Mouse (Mus musculus): Measurements from ENCODE around the gene Sbf2. TPM values are rescaled to one million over a fixed set of nuclear protein-coding genes. Genes with fewer than 3 reads are reported as not detected.
A peak's percentile ranks its signal among the peaks of the same experiment; 100 is the strongest.

Sbf2 gene
- polyA plus RNA-seq, 1 experiment from 2014 or later = 34.8 TPM

DNA sequence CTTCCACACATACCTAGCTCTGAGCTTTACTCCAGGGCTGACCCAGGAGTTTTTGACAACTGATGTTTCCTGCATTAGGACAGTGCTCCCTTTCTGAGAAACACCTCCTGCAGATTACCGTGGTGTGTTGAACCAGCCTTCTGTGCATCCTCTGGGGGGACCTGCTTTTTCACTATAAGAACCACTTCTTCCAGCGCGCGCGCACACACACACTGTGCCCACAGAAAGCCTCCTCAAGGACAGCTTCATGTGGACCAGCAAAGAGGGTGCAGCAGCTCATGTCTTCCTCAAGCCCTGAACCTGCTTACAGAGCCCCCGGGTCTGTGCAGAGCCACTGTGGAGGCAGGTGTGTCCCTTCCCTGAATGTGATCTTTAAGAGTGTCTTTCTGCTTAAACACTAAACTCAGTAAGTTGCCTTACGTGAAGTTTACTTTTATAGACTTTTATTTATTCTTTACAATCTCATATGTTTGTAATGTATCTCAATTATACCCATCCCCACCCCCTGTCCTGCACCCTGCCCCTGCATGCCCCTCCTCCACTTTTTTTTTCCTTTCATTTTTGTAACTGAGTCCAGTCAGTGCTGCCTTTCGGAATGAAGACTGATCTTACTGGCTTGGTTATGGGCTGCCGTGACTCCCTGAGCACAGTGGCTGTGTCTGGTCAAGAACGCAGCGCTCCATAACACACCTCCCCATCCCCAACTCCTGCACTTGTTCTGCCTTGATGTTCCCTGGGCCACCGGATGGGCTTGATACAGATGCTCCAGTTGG, 329.5 kb downstream of the Sbf2 start:
- 91% methylated on average over 12 of the region's 12 CpGs for WGBS

GRCm38 (mm10) chr7:110283484-110284275, 331.0 kb downstream of the Sbf2 start:
- H3K4me1 ChIP-seq (replicated peaks) = peaks cover 12% of the 10 kb centered on the region
- no peak overlapping the region for H3K4me3 ChIP-seq
- H3K27me3 ChIP-seq (ENCODE audit: insufficient read depth, poor library complexity, severe bottlenecking) = no peaks in the 10 kb centered on the region
- no peak for DNase-seq (ENCODE audit: low spot score)
- H3K9me3 ChIP-seq = no peaks in the 10 kb centered on the region
- WGBS = 92% methylated on average over 6 of the region's 6 CpGs
- H3K36me3 ChIP-seq = peaks cover 38% of the 10 kb centered on the region
- no peak overlapping the region for H3K27ac ChIP-seq

More for the DNA sequence above, 329.5 kb downstream of the Sbf2 start:
- Histone ChIP-seq H3K4me3 (no peak overlapping the region), H3K27ac (no peak overlapping the region), H3K4me1 (replicated peaks) (peaks cover 15% of the 10 kb centered on the region), H3K27me3 (ENCODE audit: insufficient read depth, poor library complexity, severe bottlenecking) (no peaks in the 10 kb centered on the region), H3K9me3 (no peaks in the 10 kb centered on the region), H3K36me3 (peaks cover 23% of the 10 kb centered on the region)
- DNase-seq (ENCODE audit: low spot score) = no peak

GRCm38 (mm10) chr7:110282797-110283196, 331.9 kb downstream of the Sbf2 start:
- peaks cover 43% of the 10 kb centered on the region for H3K36me3 ChIP-seq
- DNase-seq (ENCODE audit: low spot score) = no peak
- no peak overlapping the region for H3K27ac ChIP-seq
- H3K27me3 ChIP-seq (ENCODE audit: insufficient read depth, poor library complexity, severe bottlenecking) = no peaks in the 10 kb centered on the region
- WGBS = 89% methylated on average over 11 of the region's 11 CpGs
- H3K4me3 ChIP-seq = no peak overlapping the region
- H3K9me3 ChIP-seq = no peaks in the 10 kb centered on the region
- peaks cover 9% of the 10 kb centered on the region for H3K4me1 ChIP-seq (replicated peaks)

DNA sequence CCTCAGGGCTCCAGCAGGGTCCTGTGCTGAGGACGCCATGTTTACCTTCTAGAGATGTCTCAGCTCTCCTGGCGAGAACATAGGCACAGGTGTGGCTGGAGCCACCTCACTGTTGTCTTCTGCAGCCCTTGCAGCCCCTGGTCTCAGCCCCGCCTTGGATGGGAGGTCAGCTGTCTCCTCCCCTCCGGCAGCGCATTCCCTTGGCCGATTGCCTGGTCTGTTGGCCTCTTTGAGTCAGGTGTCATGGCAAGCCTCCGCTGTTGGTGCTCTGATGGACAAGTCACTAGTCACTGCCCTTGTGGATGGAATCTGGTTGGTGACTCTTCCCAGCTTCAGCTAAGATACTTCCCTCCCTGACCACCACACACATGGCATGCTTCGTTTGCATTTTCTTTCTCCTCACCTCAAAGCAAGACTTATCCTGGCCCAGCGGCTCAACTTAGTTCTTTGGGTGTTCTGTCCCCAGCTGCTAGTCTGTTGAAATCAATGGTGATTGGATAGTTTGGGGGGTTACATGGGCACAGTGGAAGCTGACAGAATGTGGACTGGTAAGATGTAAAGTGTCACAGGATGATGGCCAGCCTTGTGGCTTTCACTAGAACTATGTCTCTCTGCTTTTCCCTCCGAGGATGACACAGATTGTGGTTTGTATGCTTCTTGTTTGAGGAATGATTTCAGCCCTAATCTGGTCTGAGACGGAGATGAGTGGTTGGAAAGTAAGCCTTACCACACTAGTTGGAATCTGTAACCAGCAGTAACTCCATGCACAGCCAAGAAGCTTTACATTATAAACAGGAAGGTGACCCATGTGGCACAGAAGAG, 333.1 kb downstream of the Sbf2 start:
- no peaks in the 10 kb centered on the region for H3K9me3 ChIP-seq
- 89% methylated on average over 11 of the region's 11 CpGs for WGBS
- H3K27me3 ChIP-seq (ENCODE audit: insufficient read depth, poor library complexity, severe bottlenecking) = no peaks in the 10 kb centered on the region
- no peak for DNase-seq (ENCODE audit: low spot score)
- H3K36me3 ChIP-seq = peaks cover 50% of the 10 kb centered on the region
- H3K4me3 ChIP-seq = no peak overlapping the region
- no peak overlapping the region for H3K27ac ChIP-seq
- no peaks in the 10 kb centered on the region for H3K4me1 ChIP-seq (replicated peaks)

- WGBS = 92% methylated on average over 4 of the region's 4 CpGs
- peaks cover 67% of the 10 kb centered on the region for H3K36me3 ChIP-seq
Measured at GRCm38 (mm10) chr7:110279183-110279582, 335.5 kb downstream of the Sbf2 start.

GRCm38 (mm10) chr7:110277734-110278245, 336.9 kb downstream of the Sbf2 start:
- 92% methylated on average over 5 of the region's 5 CpGs for WGBS
- Histone ChIP-seq H3K4me3 (no peak overlapping the region), H3K36me3 (peaks cover 76% of the 10 kb centered on the region), H3K9me3 (no peaks in the 10 kb centered on the region), H3K27ac (no peak overlapping the region), H3K4me1 (replicated peaks) (no peaks in the 10 kb centered on the region), H3K27me3 (ENCODE audit: insufficient read depth, poor library complexity, severe bottlenecking) (no peaks in the 10 kb centered on the region)
- no peak for DNase-seq (ENCODE audit: low spot score)

More at GRCm38 (mm10) chr7:110279183-110279582, 335.5 kb downstream of the Sbf2 start:
- Histone ChIP-seq H3K4me1 (replicated peaks) (no peaks in the 10 kb centered on the region), H3K4me3 (no peak overlapping the region), H3K27ac (no peak overlapping the region), H3K9me3 (no peaks in the 10 kb centered on the region), H3K27me3 (ENCODE audit: insufficient read depth, poor library complexity, severe bottlenecking) (no peaks in the 10 kb centered on the region)
- no peak for DNase-seq (ENCODE audit: low spot score)

- no peak for DNase-seq (ENCODE audit: low spot score)
- Histone ChIP-seq H3K9me3 (no peaks in the 10 kb centered on the region), H3K36me3 (peaks cover 59% of the 10 kb centered on the region), H3K4me3 (no peak overlapping the region), H3K27me3 (ENCODE audit: insufficient read depth, poor library complexity, severe bottlenecking) (no peaks in the 10 kb centered on the region), H3K4me1 (replicated peaks) (peaks cover 8% of the 10 kb centered on the region; the same call in 1 of the 2 replicates), H3K27ac (0 out of 2 replicates have a peak overlapping the region, but pooled peaks have one; percentile 23)
- WGBS = 81% methylated on average over 4 of the region's 4 CpGs
Measured at GRCm38 (mm10) chr7:110272434-110272833, 342.3 kb downstream of the Sbf2 start.

GRCm38 (mm10) chr7:110271814-110272213, 342.9 kb downstream of the Sbf2 start:
- Histone ChIP-seq H3K4me1 (replicated peaks) (peaks cover 8% of the 10 kb centered on the region; the same call in 1 of the 2 replicates), H3K36me3 (peaks cover 59% of the 10 kb centered on the region), H3K27me3 (ENCODE audit: insufficient read depth, poor library complexity, severe bottlenecking) (no peaks in the 10 kb centered on the region), H3K27ac (no peak overlapping the region), H3K9me3 (no peaks in the 10 kb centered on the region), H3K4me3 (no peak overlapping the region)
- WGBS = 74% methylated on average over 9 of the region's 9 CpGs
- DNase-seq (ENCODE audit: low spot score) = no peak

- no peak for DNase-seq (ENCODE audit: low spot score)
- Histone ChIP-seq H3K27ac (no peak overlapping the region), H3K36me3 (peaks cover 46% of the 10 kb centered on the region), H3K9me3 (no peaks in the 10 kb centered on the region), H3K4me1 (replicated peaks) (peaks cover 8% of the 10 kb centered on the region; the same call in 1 of the 2 replicates), H3K4me3 (no peak overlapping the region), H3K27me3 (ENCODE audit: insufficient read depth, poor library complexity, severe bottlenecking) (no peaks in the 10 kb centered on the region)
- 95% methylated on average over 7 of the region's 7 CpGs for WGBS
Measured at GRCm38 (mm10) chr7:110270455-110270854, 344.3 kb downstream of the Sbf2 start.

GRCm38 (mm10) chr7:110269777-110270176, 344.9 kb downstream of the Sbf2 start:
- peaks cover 42% of the 10 kb centered on the region for H3K36me3 ChIP-seq
- peaks cover 8% of the 10 kb centered on the region; the same call in 1 of the 2 replicates for H3K4me1 ChIP-seq (replicated peaks)
- H3K27ac ChIP-seq = no peak overlapping the region
- WGBS = 89% methylated on average over 14 of the region's 14 CpGs
- no peaks in the 10 kb centered on the region for H3K9me3 ChIP-seq
- no peaks in the 10 kb centered on the region for H3K27me3 ChIP-seq (ENCODE audit: insufficient read depth, poor library complexity, severe bottlenecking)
- H3K4me3 ChIP-seq = no peak overlapping the region
- no peak for DNase-seq (ENCODE audit: low spot score)

DNA sequence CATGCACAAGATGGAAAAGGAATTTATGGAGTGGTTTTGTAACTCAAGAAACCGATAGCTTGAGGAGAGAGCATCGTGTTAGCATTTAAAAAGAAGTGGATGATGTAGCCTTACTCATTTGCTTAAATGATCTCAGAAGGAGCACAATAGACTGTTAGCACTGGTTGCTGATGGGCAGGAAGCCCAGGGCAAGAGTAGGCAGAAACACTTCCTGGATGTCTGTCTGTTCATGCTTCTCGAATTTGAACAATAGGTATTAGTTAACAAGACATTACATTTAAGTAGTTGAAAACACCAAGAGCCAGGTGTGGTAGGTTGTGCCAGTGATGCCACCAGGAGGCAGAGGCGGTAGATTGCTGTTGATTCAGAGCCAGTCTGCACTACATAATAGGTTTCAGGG, 346.2 kb downstream of the Sbf2 start:
- WGBS = 86% methylated on average over 4 of the region's 4 CpGs
- Histone ChIP-seq H3K36me3 (peaks cover 31% of the 10 kb centered on the region), H3K27me3 (ENCODE audit: insufficient read depth, poor library complexity, severe bottlenecking) (no peaks in the 10 kb centered on the region), H3K4me1 (replicated peaks) (peaks cover 8% of the 10 kb centered on the region; the same call in 1 of the 2 replicates), H3K4me3 (no peak overlapping the region), H3K27ac (no peak overlapping the region), H3K9me3 (no peaks in the 10 kb centered on the region)
- no peak for DNase-seq (ENCODE audit: low spot score)

DNA sequence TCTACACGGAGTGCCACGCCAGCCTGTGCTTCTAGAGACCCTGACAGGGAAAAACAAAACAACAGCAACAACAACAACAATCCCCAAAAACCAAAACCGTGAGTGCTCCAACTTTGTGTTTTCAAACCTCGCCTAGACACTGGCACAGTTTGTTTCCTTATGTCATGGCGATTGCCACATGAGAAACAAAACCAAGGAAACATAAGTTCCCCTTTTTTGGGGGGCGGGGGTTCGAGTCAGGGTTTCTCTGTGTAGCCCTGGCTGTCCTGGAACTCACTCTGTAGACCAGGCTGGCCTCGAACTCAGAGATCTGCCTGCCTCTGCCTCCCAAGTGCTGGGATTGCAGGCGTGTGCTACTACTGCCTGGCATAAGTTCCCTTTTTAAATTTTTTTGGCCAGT, 346.7 kb downstream of the Sbf2 start:
- DNase-seq (ENCODE audit: low spot score) = no peak
- WGBS = 90% methylated on average over 9 of the region's 9 CpGs
- Histone ChIP-seq H3K27me3 (ENCODE audit: insufficient read depth, poor library complexity, severe bottlenecking) (no peaks in the 10 kb centered on the region), H3K4me3 (no peak overlapping the region), H3K27ac (no peak overlapping the region), H3K9me3 (no peaks in the 10 kb centered on the region), H3K36me3 (peaks cover 27% of the 10 kb centered on the region), H3K4me1 (replicated peaks) (peaks cover 8% of the 10 kb centered on the region; the same call in 1 of the 2 replicates)
